Comparison of ENCODE assay signal across 14 mouse cellular contexts in genomic region chr6:46143189-46143841, GRCm38 (mm10).
"Had no signal": no experiment of that assay in that cellular context is flagged by ENCODE, and none has a peak within 500 bp of the region (broad histone marks: within the 10 kb centered on the region; RNA-seq: fewer than 3 reads in every experiment).

No protein-coding gene starts in this region.

- H3K27ac ChIP-seq: layer of hippocampus, adult 2 months; limb, embryonic 12.5 days; liver, embryonic 13.5 days; lung, embryonic 15.5 days; neural tube, embryonic 15.5 days had no signal

- H3K4me2 ChIP-seq: limb, embryonic 12.5 days; liver, embryonic 13.5 days; lung, embryonic 15.5 days; neural tube, embryonic 15.5 days had no signal

- H3K9ac ChIP-seq: limb, embryonic 12.5 days; liver, embryonic 13.5 days; liver, postnatal 0 days; lung, embryonic 15.5 days; neural tube, embryonic 15.5 days had no signal

- H3K27me3 ChIP-seq: limb, embryonic 12.5 days; liver, embryonic 13.5 days; lung, embryonic 15.5 days; neural tube, embryonic 15.5 days had no signal

- H3K9me3 ChIP-seq: limb, embryonic 12.5 days; liver, embryonic 13.5 days; lung, embryonic 15.5 days; neural tube, embryonic 15.5 days had no signal

- ATAC-seq: liver, postnatal 0 days had no signal

- H3K4me3 ChIP-seq: layer of hippocampus, adult 2 months; limb, embryonic 12.5 days; liver, embryonic 13.5 days; lung, embryonic 15.5 days; neural tube, embryonic 15.5 days had no signal

- DNase-seq: kidney, adult 8-10 months; kidney, postnatal 10 days; kidney, postnatal 4 days; liver; liver, embryonic 13.5 days; liver, postnatal 0 days; right cerebral cortex, postnatal 4 days; spleen, adult 18-20 months; thymus, adult 18-20 months; thymus, postnatal 14 days had no signal

- H3K36me3 ChIP-seq: limb, embryonic 12.5 days; liver, embryonic 13.5 days; lung, embryonic 15.5 days; neural tube, embryonic 15.5 days had no signal

- H3K4me1 ChIP-seq: limb, embryonic 12.5 days; liver, embryonic 13.5 days; lung, embryonic 15.5 days; neural tube, embryonic 15.5 days had no signal
